Mouse (Mus musculus) embryonic facial prominence, embryonic 11.5 days (tissue): ENCODE results near the gene Ncoa7. TPM values are rescaled to one million over a fixed set of nuclear protein-coding genes. Genes with fewer than 3 reads are reported as not detected.

Experiments
- ATAC-seq: fragments of 200-750 bp; cut with Nextera tagmentation; replicated peaks from 2 replicates; pipeline ENCODE4 v1.8.0; 2017; ENCODE audit warnings: low read depth; ENCODE audit not compliant: insufficient number of reproducible peaks, low FRiP score, low TSS enrichment
- DNase-seq: peaks from one replicate; pipeline ENCODE4 v3.0.0-alpha.2; 2015; ENCODE audit warnings: low spot score
- H3K27ac ChIP-seq: fragments of 300-500 bp; sonication (generic); replicated peaks from 2 replicates; pipeline ENCODE4 v1.5.1; 2014; ENCODE audit warnings: mild to moderate bottlenecking, low read depth, low read length, control low read depth
- H3K27me3 ChIP-seq: fragments of 300-500 bp; sonication (generic); 2 replicates; pipeline ENCODE4 v1.6.1; 2014; ENCODE audit warnings: mild to moderate bottlenecking, low read length, moderate library complexity, mixed read lengths; ENCODE audit not compliant: control insufficient read depth, insufficient read depth
- H3K36me3 ChIP-seq: fragments of 300-500 bp; sonication (generic); replicated peaks from 2 replicates; pipeline ENCODE4 v1.6.1; 2014; ENCODE audit warnings: low read depth, mild to moderate bottlenecking, low read length, moderate library complexity, mixed read lengths; ENCODE audit not compliant: control insufficient read depth, insufficient read depth
- H3K4me1 ChIP-seq: fragments of 300-500 bp; sonication (generic); 2 replicates; pipeline ENCODE4 v1.6.1; 2014; ENCODE audit warnings: low read length, mixed read lengths; ENCODE audit not compliant: control insufficient read depth, insufficient read depth
- H3K4me2 ChIP-seq: fragments of 300-500 bp; sonication (generic); 2 replicates; pipeline ENCODE4 v1.6.1; 2014; ENCODE audit warnings: low read depth, mild to moderate bottlenecking, control low read depth, low read length, moderate library complexity
- H3K4me3 ChIP-seq: fragments of 300-500 bp; sonication (generic); 2 replicates; pipeline ENCODE4 v1.5.1; 2014; ENCODE audit warnings: low read depth, low read length, control low read depth
- H3K9ac ChIP-seq: fragments of 300-500 bp; sonication (generic); replicated peaks from 2 replicates; pipeline ENCODE4 v1.6.1; 2014; ENCODE audit warnings: mild to moderate bottlenecking, control low read depth, low read length
- H3K9me3 ChIP-seq: fragments of 300-500 bp; sonication (generic); replicated peaks from 2 replicates; pipeline ENCODE4 v1.6.1; 2016; ENCODE audit warnings: mild to moderate bottlenecking, low read length, inconsistent platforms, mixed read lengths; ENCODE audit not compliant: control insufficient read depth
- WGBS: fragments of 180-500 bp; shearing (Covaris S2); extraction: QIAGEN DNeasy Blood & Tissue Kit; methylation state at CpG from one replicate; pipeline ENCODE4 v1.1.7; 2014; 5-methylcytosine and 5-hydroxymethylcytosine counted together
- polyA plus RNA-seq: library from polyadenylated mRNA; unstranded; fragments of >200 nt; fragmentation: Nextera tagmentation; extraction: Ambion mirVana; gene quantifications from 2 replicates; pipeline ENCODE4 v1.2.1, GENCODE M21; 2014

Gene Ncoa7
- polyA plus RNA-seq, 1 experiment from 2014 or later: 9.7 TPM

GRCm38 (mm10) chr10:30730791-30731190 is 72.3 kb downstream of the Ncoa7 start:
- ATAC-seq: no peak

DNA sequence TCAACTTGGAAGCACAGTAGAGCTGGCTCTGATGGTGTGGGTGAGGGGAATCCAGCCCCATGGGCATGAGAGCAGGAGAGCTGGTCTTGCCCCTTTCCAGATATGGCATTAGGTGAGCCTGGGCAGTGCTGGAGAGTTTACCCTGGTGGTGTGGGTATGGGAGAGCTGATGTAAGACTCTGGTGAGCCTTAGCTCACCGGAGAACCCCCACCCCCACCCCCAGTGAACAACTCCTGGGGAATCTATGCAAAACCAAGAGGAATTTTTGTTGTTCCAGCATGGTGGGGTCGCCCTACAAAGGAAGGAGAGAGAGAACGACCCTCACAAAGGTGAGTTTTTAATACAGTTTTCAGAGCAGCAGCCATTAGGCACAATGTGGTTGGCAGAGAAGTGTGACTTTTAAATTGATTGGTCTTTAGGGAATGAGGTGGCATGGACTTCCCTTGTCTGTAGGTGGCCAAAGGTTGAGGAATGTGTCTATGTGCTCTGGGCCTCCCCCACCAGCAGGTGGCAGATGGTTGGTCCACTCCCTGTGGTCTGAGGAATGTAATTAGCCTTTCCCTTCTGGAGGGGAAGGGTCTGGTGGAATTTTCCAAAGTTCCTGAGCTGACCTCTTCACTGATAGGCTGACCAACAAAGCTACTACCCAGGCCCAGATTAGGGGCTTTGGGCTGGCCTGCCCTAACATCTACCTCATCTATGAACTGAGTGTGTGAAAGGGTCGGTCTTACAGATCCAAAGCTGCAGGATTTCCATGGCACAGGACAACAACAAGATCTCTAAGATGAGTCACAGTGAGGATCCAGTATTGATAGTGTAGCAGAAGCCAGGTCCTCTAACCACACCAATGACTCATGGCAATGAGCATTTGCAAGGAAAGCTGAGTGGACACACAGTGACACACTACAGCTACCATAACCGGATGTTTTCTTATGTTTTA is 73.7 kb downstream of the Ncoa7 start:
- DNase-seq (no peak), ATAC-seq (0 out of 2 replicates have a peak, but pooled peaks have one; percentile 29)
- Histone ChIP-seq H3K36me3 (no peaks in the 10 kb centered on the region), H3K9ac (no peak overlapping the region), H3K4me3 (no peak overlapping the region), H3K4me1 (no peaks in the 10 kb centered on the region), H3K27ac (no peak overlapping the region), H3K27me3 (no peaks in the 10 kb centered on the region), H3K4me2 (no peak overlapping the region), H3K9me3 (no peaks in the 10 kb centered on the region)
- 88% methylated on average over 5 of the region's 5 CpGs for WGBS

More at GRCm38 (mm10) chr10:30730791-30731190, 72.3 kb downstream of the Ncoa7 start:
- H3K9ac ChIP-seq: no peak overlapping the region
- no peaks in the 10 kb centered on the region for H3K36me3 ChIP-seq
- H3K27ac ChIP-seq: no peak overlapping the region
- 76% methylated on average over 1 of the region's 1 CpGs for WGBS
- H3K4me1 ChIP-seq: no peaks in the 10 kb centered on the region
- no peak for DNase-seq
- H3K27me3 ChIP-seq: no peaks in the 10 kb centered on the region
- no peak overlapping the region for H3K4me2 ChIP-seq
- H3K4me3 ChIP-seq: no peak overlapping the region
- H3K9me3 ChIP-seq: no peaks in the 10 kb centered on the region

- WGBS: 86% methylated on average over 1 of the region's 1 CpGs
- H3K4me3 ChIP-seq: no peak overlapping the region
- H3K36me3 ChIP-seq: no peaks in the 10 kb centered on the region
- H3K27ac ChIP-seq: no peak overlapping the region
- H3K9ac ChIP-seq: no peak overlapping the region
- ATAC-seq (no peak), DNase-seq (no peak)
- H3K4me2 ChIP-seq: no peak overlapping the region
- no peaks in the 10 kb centered on the region for H3K4me1 ChIP-seq
- no peaks in the 10 kb centered on the region for H3K9me3 ChIP-seq
- H3K27me3 ChIP-seq: no peaks in the 10 kb centered on the region
These were observed 80.1 kb downstream of the Ncoa7 start for GRCm38 (mm10) chr10:30723014-30723413.

GRCm38 (mm10) chr10:30720556-30720955 is 82.6 kb downstream of the Ncoa7 start:
- Histone ChIP-seq H3K27me3 (no peaks in the 10 kb centered on the region), H3K9ac (no peak overlapping the region), H3K36me3 (no peaks in the 10 kb centered on the region), H3K4me3 (no peak overlapping the region), H3K9me3 (no peaks in the 10 kb centered on the region), H3K4me1 (no peaks in the 10 kb centered on the region), H3K4me2 (no peak overlapping the region), H3K27ac (no peak overlapping the region)
- WGBS: 85% methylated on average over 3 of the region's 3 CpGs
- no peak for DNase-seq
- ATAC-seq: 0 out of 2 replicates have a peak, but pooled peaks have one; percentile 44

DNA sequence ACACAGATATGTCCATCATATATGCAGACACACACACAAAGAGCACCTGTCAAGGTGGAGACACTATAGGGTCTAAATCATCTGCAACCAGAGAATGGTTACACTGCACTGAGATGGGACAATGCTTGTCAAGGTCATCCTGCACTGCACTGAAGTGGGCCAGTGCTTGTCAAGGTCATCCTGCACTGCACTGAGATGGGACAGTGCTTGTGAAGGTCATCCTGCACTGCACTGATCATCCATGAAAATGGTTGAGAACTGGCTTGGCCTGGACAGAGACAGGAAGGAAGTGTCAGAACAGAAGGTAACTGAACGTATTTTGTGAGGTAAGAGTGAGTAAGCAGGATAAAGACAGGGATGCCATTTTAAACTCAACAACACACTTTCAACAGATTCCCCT is 83.2 kb downstream of the Ncoa7 start:
- Histone ChIP-seq H3K27me3 (no peaks in the 10 kb centered on the region), H3K36me3 (no peaks in the 10 kb centered on the region), H3K9ac (no peak overlapping the region), H3K4me3 (no peak overlapping the region), H3K27ac (no peak overlapping the region), H3K4me1 (no peaks in the 10 kb centered on the region), H3K4me2 (no peak overlapping the region), H3K9me3 (no peaks in the 10 kb centered on the region)
- ATAC-seq (0 out of 2 replicates have a peak, but pooled peaks have one; percentile 29), DNase-seq (no peak)
- WGBS: 78% methylated on average over 1 of the region's 1 CpGs

DNA sequence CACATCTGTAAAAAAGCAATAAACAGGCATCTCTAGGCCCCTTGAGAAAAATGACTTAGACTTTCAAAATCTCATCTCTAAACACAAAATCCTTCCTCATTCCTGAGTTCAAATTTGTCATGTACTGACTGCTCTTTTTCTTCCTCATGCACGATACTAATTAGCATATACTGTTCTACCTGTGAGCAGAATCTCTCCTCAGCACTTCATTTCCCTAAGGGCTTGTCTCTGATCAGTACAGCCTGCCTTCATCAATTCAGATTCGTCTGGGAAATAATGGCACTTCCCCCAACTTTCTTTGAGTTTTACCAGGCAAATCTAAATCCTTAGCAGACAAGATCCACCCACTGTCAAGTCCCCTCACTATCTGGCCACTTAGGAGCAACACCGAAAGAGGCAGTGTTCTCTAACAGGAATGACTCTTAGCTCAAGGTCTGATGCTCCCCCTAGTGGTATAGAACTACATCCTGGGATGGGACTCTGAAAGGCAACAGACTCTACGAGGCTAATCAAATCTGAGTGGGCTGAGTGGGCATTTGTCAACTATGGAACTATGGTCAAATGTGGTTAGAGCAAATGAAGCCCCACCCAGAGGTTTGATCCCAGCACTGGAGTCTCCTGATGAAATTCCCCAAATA is 84.3 kb downstream of the Ncoa7 start:
- no peaks in the 10 kb centered on the region for H3K9me3 ChIP-seq
- H3K27me3 ChIP-seq: no peaks in the 10 kb centered on the region
- no peaks in the 10 kb centered on the region for H3K4me1 ChIP-seq
- WGBS: 28% methylated on average over 4 of the region's 4 CpGs
- H3K4me2 ChIP-seq: no peak overlapping the region
- H3K27ac ChIP-seq: no peak overlapping the region
- H3K36me3 ChIP-seq: no peaks in the 10 kb centered on the region
- DNase-seq (peak; percentile 82), ATAC-seq (no peak; the same call in 1 of the 2 replicates)
- no peak overlapping the region for H3K4me3 ChIP-seq
- H3K9ac ChIP-seq: no peak overlapping the region

DNA sequence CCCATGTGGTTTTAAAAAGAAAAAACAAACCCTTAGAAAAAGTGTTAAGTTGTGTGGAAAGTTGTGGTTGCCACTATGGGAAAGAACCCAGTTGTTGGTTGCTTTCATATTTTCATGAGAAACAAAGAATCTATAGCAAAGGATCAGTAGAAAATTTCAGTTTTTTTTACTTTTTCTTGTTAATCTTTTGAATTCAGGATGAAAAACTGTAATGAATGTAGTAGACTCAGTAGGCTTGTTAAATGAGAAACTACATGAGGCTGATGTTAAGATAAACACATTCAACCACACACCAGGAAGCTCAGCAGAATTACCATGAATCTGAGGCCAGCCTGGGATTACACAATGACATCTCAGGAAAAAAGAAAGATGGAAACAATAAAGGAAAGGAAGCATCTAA is 87.0 kb downstream of the Ncoa7 start:
- Histone ChIP-seq H3K4me1 (no peaks in the 10 kb centered on the region), H3K27ac (no peak overlapping the region), H3K4me3 (no peak overlapping the region), H3K36me3 (no peaks in the 10 kb centered on the region), H3K4me2 (no peak overlapping the region), H3K9me3 (no peaks in the 10 kb centered on the region), H3K9ac (no peak overlapping the region), H3K27me3 (no peaks in the 10 kb centered on the region)
- DNase-seq: no peak
- no peak for ATAC-seq

DNA sequence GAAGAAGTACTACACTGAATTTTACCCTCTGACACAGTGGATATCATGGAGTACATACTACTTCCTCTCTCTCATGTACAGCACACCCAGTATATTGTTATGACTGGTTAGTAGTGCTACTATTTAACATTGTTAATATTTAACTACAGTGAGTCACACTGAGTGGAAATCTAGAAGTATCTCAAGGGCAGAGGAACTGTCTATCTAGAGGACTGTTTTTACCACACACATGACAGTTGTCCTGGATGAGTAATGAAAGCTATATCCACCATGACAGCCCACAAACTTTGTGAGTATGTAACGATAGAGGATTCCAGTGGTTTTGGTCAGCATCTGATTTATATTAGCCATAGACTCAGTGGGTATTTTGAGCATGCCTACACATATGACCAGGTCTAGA is 90.6 kb downstream of the Ncoa7 start:
- DNase-seq (no peak), ATAC-seq (no peak)
- WGBS: 74% methylated on average over 1 of the region's 1 CpGs
- Histone ChIP-seq H3K4me2 (no peak overlapping the region), H3K36me3 (no peaks in the 10 kb centered on the region), H3K27ac (no peak overlapping the region), H3K4me1 (no peaks in the 10 kb centered on the region), H3K4me3 (no peak overlapping the region), H3K9me3 (no peaks in the 10 kb centered on the region), H3K27me3 (no peaks in the 10 kb centered on the region), H3K9ac (no peak overlapping the region)
